35 mouse cellular contexts compared by ENCODE assay signal in the genomic region with DNA sequence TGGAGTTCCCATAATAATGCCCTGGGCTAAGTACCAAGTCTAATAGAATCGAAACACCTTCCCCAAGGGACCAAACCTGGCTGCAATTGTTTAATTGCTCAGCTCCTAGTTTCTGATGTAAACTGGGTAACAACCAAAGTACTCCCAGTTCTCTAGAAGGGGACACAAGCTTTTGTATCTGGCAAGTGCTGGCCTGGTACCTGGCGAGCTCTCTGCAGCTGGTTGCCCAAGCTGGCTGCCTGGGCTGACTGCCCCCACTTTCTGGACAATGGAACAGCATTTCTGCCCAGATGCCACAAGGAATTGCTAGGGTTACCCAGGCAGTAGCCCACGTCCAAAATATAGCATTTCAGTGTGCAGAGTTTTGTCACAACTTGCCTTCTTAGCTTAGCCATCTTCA. TPM values are rescaled to one million over a fixed set of nuclear protein-coding genes. Genes with fewer than 3 reads are reported as not detected.
"Had no signal": no experiment of that assay in that cellular context is flagged by ENCODE, and none has a peak within 500 bp of the region (broad histone marks: within the 10 kb centered on the region; RNA-seq: fewer than 3 reads in every experiment).

No protein-coding gene starts in this region.

- H3K9me3 ChIP-seq: heart, embryonic 10.5 days; heart, embryonic 13.5 days; heart, embryonic 15.5 days; hindbrain, embryonic 10.5 days; hindbrain, embryonic 12.5 days; hindbrain, embryonic 13.5 days; hindbrain, embryonic 15.5 days; intestine, embryonic 15.5 days; kidney, embryonic 15.5 days had no signal

- H3K36me3 ChIP-seq: heart, embryonic 10.5 days; heart, embryonic 13.5 days; heart, embryonic 15.5 days; hindbrain, embryonic 10.5 days; hindbrain, embryonic 12.5 days; hindbrain, embryonic 13.5 days; hindbrain, embryonic 15.5 days; intestine, embryonic 15.5 days; kidney, embryonic 15.5 days had no signal

- H3K4me3 ChIP-seq: heart, embryonic 10.5 days; heart, embryonic 13.5 days; heart, embryonic 15.5 days; hindbrain, embryonic 10.5 days; hindbrain, embryonic 12.5 days; hindbrain, embryonic 13.5 days; hindbrain, embryonic 15.5 days; intestine, embryonic 15.5 days; kidney, embryonic 15.5 days; layer of hippocampus, adult 2 months; left cerebral cortex, adult 2 months had no signal

- H3K27ac ChIP-seq: heart, embryonic 13.5 days; heart, embryonic 15.5 days; hindbrain, embryonic 10.5 days; hindbrain, embryonic 12.5 days; hindbrain, embryonic 13.5 days; hindbrain, embryonic 14.5 days; hindbrain, embryonic 15.5 days; hindbrain, postnatal 0 days; intestine, embryonic 15.5 days; kidney, embryonic 15.5 days; kidney, postnatal 0 days; layer of hippocampus, adult 2 months; left cerebral cortex, adult 2 months had no signal

- H3K4me1 ChIP-seq: kidney, embryonic 15.5 days had no signal

- H3K4me2 ChIP-seq: heart, embryonic 11.5 days; heart, embryonic 13.5 days; heart, embryonic 15.5 days; hindbrain, embryonic 12.5 days; hindbrain, embryonic 13.5 days; hindbrain, embryonic 14.5 days; hindbrain, embryonic 15.5 days; intestine, embryonic 15.5 days; kidney, embryonic 15.5 days had no signal

- H3K9ac ChIP-seq: heart, embryonic 13.5 days; heart, embryonic 15.5 days; hindbrain, embryonic 12.5 days; hindbrain, embryonic 13.5 days; hindbrain, embryonic 14.5 days; hindbrain, embryonic 15.5 days; intestine, embryonic 15.5 days; kidney, embryonic 15.5 days had no signal

- ATAC-seq: hindbrain, embryonic 16.5 days; hindbrain, postnatal 0 days; inflammation-experienced regulatory T-cells, adult 6 months; intestine, embryonic 15.5 days; intestine, embryonic 16.5 days; intestine, postnatal 0 days had no signal

- H3K27me3 ChIP-seq: heart, embryonic 13.5 days; heart, embryonic 15.5 days; hindbrain, embryonic 12.5 days; hindbrain, embryonic 13.5 days; hindbrain, embryonic 15.5 days; intestine, embryonic 15.5 days; kidney, embryonic 15.5 days had no signal

- DNase-seq: heart, postnatal 10 days; heart, postnatal 14 days; heart, postnatal 36 days; heart, postnatal 4 days; kidney, adult 11 months; kidney, adult 18-20 months; kidney, adult 2 months; kidney, adult 8-10 months; kidney, adult 9 months; kidney, postnatal 10 days; kidney, postnatal 14 days; kidney, postnatal 25 days; kidney, postnatal 36 days; kidney, postnatal 4 days; layer of hippocampus, adult 9-11 months had no signal

RNA-seq across cellular contexts. Expression of a gene that starts 12.0 kb away (rescaled TPM):
- polyA plus RNA-seq: inflammation-experienced regulatory T-cells, adult 6 months; kidney, embryonic 14.5 days; kidney, postnatal 0 days had no signal
